Mouse (Mus musculus): Measurements from ENCODE around the gene Guca2a.

The Guca2a gene

GRCm38 (mm10) chr4:119642666-119643065 is 5.2 kb downstream of the Guca2a start:
- DNase-seq, result no peak

DNA sequence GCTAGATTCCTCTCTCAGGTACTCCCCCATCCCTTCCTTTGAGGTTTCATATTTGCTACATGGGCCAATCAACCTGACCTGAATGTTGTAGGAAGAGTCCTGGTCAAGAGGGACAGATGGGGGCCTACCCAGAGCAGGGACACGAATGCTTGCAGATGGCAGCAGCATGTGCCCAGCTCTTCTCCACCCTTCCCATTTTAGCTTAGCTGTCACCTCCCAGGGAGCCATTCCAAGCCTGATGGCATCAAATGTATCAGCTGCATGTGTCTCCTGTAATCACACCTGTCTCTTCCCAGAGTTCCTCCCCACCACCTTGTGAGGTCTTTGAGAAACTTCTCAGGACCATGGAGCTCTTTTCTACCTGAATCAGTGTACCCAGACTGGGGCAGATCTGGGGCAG is 19.5 kb downstream of the Guca2a start:
- DNase-seq, result no peak

DNA sequence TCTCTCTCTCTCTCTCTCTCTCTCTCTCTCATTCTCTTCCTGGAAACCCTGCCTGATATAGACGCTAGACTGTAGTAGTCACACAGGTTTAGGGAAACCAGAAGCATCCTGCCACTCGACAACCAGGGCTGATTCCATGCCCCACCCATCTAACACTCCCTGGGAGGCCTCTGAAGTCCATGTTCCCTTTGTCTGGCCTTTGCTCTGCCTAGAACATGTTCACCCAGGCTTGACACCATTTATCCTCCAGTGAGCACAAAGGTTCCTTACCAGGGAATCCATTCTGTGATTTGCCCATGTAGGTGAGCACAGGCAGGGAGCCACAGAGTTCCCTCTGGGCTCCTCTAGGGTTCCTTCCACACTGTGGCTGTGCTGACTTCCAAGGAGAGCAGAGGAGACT is 20.7 kb downstream of the Guca2a start:
- peak; percentile 71 to 82 for DNase-seq

GRCm38 (mm10) chr4:119658731-119659130 is 21.2 kb downstream of the Guca2a start, which contains the start of gene Guca2b:
Guca2b (minus strand) TSS chr4:119658954.
- peak; percentile 75 to 78 for DNase-seq

DNA sequence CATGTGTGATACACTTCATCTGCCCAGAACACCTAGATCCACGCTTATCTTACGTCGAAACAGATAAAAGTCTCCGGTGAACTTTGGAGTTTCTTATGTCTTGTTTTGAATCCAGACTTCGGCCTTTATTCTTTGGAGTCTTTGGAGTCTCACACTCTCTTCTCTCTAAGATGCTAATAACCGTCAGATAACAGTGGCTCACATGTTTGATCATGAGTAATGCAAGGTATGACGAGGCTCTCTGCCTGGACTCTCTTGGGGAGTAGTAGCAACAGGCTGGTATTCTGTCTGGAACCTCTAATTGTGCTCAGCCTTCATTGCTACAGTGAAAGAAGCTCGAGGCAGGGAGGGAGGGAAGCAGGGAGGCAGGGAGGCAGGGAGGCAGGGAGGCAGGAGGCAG is 22.5 kb downstream of the Guca2a start:
- no peak for DNase-seq

- no peak for DNase-seq
Observed at GRCm38 (mm10) chr4:119662151-119662550, 24.6 kb downstream of the Guca2a start.

DNA sequence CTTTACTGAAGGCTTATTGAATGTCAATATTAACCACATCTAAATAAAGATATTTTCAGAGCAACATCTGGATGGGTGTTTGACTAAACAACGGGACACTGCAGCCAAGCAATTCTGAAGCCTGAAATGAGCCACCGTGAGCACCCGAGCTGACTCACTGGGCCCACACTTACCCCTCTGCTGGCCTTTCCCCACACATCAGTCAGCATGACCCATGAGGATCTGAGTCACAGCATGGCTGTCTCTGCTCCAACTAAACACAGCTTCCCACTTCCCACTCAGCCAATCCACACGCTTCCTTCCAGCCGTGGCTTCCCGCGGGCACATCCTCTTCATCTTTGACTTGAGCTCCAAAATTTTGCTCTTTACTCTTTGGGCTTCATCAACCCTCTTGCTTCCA is 25.5 kb downstream of the Guca2a start:
- DNase-seq, result no peak

- DNase-seq, result no peak
Observed at GRCm38 (mm10) chr4:119663409-119664095, 26.0 kb downstream of the Guca2a start.

DNA sequence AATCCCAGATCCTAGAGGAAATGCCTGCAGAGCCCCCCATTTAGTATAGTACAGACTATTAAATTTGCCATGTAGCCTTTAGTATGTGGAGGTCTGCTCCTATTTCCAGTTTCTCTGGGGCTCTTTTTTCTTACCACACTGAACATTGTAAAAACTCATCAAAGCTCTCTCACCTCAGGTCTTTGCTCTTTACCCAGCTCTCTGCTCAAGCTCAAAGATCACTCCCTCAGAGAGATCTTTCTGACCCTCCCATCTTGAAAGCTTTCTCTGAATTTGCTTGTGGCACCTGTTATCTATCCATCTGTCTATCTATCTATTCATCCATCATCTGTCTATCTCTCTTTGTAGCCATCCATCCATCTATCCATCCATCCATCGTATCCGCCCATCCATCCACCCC is 27.7 kb downstream of the Guca2a start:
- DNase-seq, result peak in 1 of 2 experiments; percentile 20

DNA sequence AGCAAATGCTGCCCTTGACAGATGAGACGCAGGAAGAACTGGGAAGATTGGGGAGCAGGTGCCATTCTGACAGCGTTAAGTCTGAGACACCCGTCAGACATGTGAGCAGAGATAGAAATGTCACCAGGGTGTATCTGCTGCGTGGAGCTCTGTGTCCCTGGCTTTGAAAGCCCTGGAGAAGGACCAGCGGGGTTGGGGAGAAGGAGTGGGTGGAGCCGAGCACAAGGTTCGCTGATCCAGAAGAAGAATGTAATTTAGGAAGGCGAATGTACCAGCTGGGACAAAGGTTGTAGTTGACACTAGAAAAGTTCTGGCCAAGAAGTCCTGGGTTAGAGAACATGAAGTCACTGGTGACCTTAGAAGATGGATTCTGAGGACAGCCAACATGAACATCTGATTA is 28.6 kb downstream of the Guca2a start:
- DNase-seq, result peak; percentile 73 to 78

GRCm38 (mm10) chr4:119667454-119667853 is 29.9 kb downstream of the Guca2a start:
- peak; percentile 32 to 56 for DNase-seq

- no peak for DNase-seq
Observed at GRCm38 (mm10) chr4:119668185-119668584, 30.7 kb downstream of the Guca2a start.

- DNase-seq, result no peak
Observed at GRCm38 (mm10) chr4:119668596-119668995, 31.1 kb downstream of the Guca2a start.

GRCm38 (mm10) chr4:119669356-119670209 is 32.1 kb downstream of the Guca2a start:
- DNase-seq, result peak in 1 of 2 experiments; percentile 25

- no peak for DNase-seq
Observed at GRCm38 (mm10) chr4:119670210-119670555, 32.7 kb downstream of the Guca2a start.

GRCm38 (mm10) chr4:119670736-119671135 is 33.2 kb downstream of the Guca2a start:
- no peak for DNase-seq

- no peak for DNase-seq
Observed at GRCm38 (mm10) chr4:119671164-119671563, 33.7 kb downstream of the Guca2a start.

- DNase-seq, result peak in 1 of 2 experiments; percentile 42
Observed at GRCm38 (mm10) chr4:119672685-119673084, 35.2 kb downstream of the Guca2a start.

GRCm38 (mm10) chr4:119682596-119682995 is 45.1 kb downstream of the Guca2a start:
- no peak for DNase-seq

GRCm38 (mm10) chr4:119685746-119686145 is 48.2 kb downstream of the Guca2a start:
- no peak for DNase-seq

Data from kidney, postnatal 36 days (tissue).